Mouse (Mus musculus) cerebellum, adult 11 months (tissue): ENCODE data around the gene Mapk3.
"Not testable (repeated sequence)": the region's sequence is repeated elsewhere in the genome, so short reads cannot be mapped to it uniquely, and the experiment has no call there.

Experiments used
- DNase-seq: peaks from one replicate; pipeline ENCODE4 v3.0.0; 2022

The Mapk3 gene

DNA sequence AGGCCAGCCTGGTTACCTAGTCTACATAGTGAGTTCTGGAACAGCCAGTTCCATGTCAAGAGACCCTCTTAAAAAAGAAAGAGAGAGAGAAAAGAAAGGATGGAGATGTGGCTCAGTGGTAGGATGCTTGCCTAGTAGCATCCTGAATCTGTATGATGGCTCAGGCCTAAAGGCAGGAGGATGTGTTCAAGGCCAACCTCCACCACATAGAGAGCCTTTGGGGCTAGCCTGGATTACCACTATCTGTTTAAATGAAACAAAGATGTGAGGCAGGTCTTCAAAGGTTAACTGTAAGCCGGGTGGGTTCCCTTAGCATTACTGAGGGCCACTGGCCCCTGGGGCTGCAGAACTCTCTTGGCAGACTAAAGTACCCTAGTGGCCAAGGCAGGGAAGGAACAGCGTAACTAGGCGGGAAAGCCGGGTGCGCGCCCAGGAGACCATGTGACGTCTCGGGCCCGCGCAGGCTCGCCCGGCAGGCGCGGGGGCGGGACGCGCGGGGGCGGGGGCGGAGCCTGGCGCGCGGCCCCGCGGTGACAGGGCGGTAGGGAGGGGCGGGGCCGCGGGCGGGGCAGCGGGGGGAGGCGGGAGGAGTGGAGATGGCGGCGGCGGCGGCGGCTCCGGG is at the start of gene Mapk3:
Gene Mapk3 (plus strand): TSS at position 552 of the 622 bp plus-strand sequence.
- DNase-seq = peak; percentile 90

GRCm38 (mm10) chr7:126710266-126710665 is 49.1 kb upstream of the Mapk3 start:
- DNase-seq = no peak

DNA sequence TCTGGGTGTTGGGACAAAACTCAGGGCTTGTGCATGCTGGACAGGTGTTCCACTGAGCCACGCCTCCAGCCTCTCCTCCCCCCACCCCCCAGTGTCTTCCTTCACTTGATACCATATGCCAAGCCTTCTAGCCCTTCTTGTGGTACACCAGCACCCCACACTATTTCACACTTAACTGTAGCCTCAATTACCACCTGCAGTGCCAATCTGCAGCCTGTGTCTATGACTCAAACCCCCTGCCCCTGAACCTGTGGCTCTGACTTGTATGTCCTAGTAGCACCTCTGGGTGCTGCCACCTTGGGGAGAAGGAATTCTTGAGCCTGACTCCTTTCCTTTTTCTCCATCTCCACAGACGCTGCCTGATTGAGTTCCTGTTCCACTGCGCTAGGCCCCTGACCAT is 47.5 kb upstream of the Mapk3 start:
- DNase-seq = no peak

GRCm38 (mm10) chr7:126715679-126716078 is 43.7 kb upstream of the Mapk3 start:
- DNase-seq = no peak

GRCm38 (mm10) chr7:126717566-126717965 is 41.8 kb upstream of the Mapk3 start:
- no peak for DNase-seq

DNA sequence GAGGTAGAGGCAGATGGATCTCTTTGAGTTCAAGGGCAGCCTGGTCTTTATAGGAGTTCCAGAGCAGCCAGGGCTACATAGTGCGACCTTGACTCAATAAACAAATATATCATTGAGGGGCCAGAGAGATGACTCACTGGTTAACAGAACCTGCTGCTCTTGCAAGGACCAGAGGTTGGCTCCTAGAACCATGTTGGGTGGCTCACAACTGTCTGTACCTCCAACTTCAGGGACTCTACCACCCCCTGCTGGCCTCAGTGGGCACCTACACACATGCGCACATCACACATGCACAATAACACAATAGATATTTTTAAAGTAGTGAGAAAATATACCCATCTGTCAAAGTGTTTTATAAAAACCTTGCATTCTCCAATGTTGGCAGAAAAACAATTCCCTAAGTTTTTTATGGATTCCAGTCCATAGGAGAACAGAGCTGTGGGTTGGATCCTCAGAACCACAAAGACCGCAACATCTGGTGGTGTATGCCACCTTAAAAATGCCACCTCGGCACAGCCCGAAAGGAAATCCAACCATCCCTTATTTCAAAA is 40.5 kb upstream of the Mapk3 start:
- DNase-seq = no peak

DNA sequence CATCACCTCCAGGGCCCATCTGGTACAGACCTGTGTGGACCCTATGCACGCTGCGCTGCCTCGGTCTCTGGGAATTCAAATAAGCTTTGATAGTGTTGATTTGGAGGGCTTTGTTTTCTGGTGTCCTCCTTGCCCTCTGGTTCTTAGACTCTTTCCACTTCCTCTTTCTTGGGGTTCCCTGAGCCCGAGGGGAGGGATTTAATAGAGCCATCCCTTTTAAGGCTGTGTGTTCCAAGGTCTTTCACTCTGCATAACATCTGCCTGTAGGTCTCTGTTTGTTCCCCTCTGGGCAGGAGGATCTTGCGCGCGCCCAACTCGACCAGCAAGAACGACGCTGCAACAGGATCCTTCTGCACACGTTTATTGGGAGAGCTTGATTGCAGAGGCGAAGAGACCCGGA is 37.8 kb upstream of the Mapk3 start:
- DNase-seq = no peak

GRCm38 (mm10) chr7:126725077-126725476 is 34.3 kb upstream of the Mapk3 start:
- DNase-seq = no peak

- no peak for DNase-seq
Measured at GRCm38 (mm10) chr7:126725667-126726066, 33.7 kb upstream of the Mapk3 start.

GRCm38 (mm10) chr7:126730256-126730789 is 29.1 kb upstream of the Mapk3 start:
- DNase-seq = not testable (repeated sequence)

DNA sequence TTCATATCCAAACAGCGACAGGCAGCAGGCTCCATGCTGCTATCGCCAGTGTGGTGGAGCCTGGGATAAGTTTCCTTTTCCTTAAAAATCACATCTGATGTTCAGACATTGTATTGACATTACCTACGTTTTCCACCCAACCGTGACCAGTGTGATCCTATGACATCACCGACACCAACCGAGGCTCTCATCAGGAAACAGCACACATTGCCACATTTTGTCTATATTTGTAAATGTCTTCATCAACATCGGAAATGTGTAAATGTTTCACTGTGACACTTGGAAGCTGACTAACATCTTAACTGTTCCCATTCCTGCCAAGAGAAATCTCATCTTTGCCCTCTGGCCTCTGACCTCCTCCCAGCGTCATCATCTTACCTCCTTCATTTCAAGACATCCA is 23.3 kb upstream of the Mapk3 start:
- DNase-seq = no peak

DNA sequence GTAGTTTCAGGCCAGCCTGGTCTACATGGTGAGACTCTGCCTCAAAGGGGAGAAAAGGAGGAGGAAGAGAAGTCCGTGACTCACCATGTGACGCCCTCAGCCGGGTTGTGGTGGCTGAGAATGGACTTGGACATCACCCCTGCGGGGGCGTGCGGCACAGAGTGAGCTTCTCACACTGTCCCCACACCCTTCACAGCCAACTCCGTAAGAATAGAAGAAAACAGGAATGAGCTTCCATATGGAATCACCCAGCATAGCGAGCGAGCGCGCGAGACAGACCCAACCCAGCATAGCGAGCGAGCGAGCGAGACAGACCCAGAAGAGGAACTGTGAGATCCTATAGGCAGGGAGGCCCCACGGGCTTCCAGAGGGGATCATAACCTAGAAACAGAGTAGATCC is 19.9 kb upstream of the Mapk3 start:
- no peak for DNase-seq

- no peak for DNase-seq
Measured at GRCm38 (mm10) chr7:126740132-126740735, 19.2 kb upstream of the Mapk3 start.

DNA sequence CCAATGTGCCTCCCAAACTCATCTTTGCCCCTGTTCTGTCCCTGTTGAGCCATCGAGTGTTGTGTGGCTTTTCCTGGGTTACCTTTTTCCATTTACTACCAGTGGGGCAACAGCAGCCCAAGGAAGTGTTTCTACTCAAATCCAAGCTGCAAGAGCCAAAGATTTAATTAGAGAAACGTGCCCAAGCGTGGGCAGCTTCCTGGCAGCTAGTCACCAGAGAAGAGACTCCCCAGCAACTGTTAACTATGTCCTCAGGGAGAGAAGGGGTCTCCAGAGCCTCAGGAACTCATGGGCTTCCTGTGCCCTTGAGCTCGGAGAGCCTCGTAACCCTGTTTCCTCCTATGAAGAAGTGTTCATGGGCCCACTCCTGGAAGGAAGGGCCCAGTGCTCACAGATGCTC is 18.4 kb upstream of the Mapk3 start:
- no peak for DNase-seq

GRCm38 (mm10) chr7:126741452-126741851 is 17.9 kb upstream of the Mapk3 start:
- no peak for DNase-seq

DNA sequence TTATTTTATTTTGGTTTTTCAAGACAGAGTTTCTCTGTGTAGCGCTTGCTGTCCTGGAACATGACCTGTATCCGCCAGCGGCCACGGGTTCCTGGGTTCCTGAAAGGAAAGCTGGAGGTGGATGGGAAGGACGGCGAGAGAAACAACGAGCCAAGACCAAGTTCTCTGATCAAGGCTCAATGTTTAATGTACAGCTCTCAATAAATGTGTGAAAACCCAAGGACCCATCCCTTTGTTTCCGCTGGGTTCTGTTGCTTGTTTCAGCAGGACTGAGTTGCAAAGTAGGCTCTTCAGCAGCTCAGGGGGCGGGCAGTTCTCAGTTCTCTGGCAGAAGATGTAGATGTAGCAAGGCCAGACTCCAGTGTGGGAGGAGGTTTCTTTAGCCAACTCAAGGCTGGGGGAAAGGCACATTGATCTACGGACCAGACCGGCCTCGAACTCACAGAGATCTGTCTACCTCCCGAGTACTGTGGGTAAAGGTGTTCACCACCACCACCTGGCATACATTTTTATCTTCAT is 17.4 kb upstream of the Mapk3 start:
- no peak for DNase-seq

- DNase-seq = no peak
Measured at GRCm38 (mm10) chr7:126746066-126746465, 13.3 kb upstream of the Mapk3 start.

DNA sequence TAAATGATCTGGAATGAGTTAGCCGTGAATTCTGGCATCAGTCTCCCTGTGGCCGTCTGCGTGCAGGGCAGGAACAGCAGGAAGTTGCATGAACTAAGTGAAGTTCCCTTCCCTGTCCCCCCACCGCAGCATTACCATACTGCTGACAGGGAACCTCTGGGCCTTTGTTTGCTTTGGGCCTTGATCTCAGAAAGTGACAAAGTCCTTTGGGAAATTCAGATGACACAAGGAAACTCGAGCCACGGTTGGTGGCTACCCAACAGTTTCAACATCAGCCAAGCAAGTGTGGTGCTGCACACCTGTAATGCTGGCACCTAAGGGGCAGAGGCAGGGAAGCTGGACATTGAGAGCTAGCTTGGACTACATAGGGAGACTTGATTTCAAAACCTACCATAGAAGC is 12.6 kb upstream of the Mapk3 start:
- no peak for DNase-seq

DNA sequence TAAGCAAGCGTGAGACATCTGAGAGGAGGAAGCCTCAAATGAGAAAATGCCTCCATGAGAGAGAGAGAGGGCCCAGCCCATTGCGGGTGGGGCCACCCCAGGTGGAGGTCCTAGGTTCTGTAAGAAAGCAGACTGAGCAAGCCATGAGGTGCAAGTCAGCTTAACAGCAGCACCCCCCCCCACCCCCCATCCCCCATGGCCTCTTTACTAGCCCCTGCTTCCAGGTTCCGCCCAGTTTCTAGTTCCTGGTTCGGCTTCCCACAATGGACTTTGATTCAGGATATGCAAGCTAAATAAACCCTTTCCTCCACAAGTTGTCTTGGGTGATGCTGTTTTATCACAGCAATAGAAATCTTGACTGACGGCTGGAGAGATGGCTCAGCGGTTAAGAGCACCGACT is 10.6 kb upstream of the Mapk3 start:
- DNase-seq = no peak

- no peak for DNase-seq
Measured at GRCm38 (mm10) chr7:126749582-126750343, 9.6 kb upstream of the Mapk3 start.

GRCm38 (mm10) chr7:126754866-126755265 is 4.5 kb upstream of the Mapk3 start:
- DNase-seq = peak; percentile 80

DNA sequence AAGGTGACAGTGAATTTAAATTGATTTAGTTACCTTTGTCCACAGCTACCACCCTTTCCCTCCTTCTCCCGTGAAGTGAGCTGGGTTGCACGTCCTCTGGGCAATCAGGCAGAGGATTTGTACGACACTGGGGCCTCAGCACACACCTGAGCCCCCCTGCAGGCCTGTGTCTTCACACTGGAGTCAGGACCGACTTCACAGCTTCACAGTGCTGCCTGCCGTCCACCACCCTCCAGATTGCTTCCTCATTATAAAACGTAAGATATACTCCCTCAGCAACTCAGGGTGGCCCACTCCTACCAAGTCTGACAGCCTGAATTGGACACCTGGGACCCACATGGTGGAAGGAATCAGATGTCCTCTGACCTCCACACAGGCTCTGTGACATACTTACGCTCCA is 862 bp upstream of the Mapk3 start:
- no peak for DNase-seq

DNA sequence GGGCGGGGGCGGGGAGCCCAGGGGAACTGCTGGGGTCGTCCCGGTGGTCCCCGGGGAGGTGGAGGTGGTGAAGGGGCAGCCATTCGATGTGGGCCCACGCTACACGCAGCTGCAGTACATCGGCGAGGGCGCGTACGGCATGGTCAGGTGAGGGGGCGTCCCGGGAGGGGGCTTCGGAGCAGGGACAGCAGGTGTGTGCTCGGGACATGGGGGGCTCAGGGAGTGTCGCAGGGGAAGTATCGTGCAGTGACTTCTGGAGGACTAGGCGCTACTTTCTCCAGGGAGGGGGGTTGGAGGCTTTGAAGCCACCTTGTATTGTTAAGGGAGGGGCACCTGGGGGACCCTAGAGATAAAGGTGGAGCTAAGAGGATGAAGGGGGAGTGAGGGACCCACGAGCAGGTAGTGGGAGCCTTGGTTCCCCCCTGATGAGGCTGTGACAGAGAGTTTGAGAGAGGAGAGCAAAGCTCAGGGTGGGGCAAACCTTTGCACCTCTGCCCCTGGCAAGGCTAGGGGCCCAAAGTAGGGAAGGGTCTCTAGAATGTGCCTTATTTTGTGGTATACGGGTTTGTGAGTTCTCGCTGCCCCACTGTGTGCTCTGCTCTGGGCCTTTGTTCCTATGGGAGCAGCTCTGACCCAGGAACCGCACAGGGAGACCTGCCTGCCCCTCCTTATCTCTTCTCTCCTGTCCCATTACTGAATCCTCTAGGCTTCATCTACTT is 430 bp downstream of the Mapk3 start:
- DNase-seq = peak; percentile 64
